Mouse (Mus musculus) embryonic fibroblast, embryonic 13.5 days (primary cell): ENCODE results near the gene Mga. TPM values are rescaled to one million over a fixed set of nuclear protein-coding genes. Genes with fewer than 3 reads are reported as not detected.

Source experiments
- H3K27ac ChIP-seq: 2 replicates; pipeline ENCODE4 v1.5.1; 2012; ENCODE audit warnings: low read length, control low read depth, inconsistent platforms; ENCODE audit not compliant: insufficient read depth
- H3K4me1 ChIP-seq: 2 replicates; pipeline ENCODE4 v1.6.1; 2011; ENCODE audit warnings: low read length; ENCODE audit not compliant: control insufficient read depth, insufficient read depth
- H3K4me3 ChIP-seq: 2 replicates; pipeline ENCODE4 v1.5.1; 2011; ENCODE audit warnings: mild to moderate bottlenecking, control low read depth, low read length; ENCODE audit not compliant: insufficient read depth
- CTCF ChIP-seq: IDR thresholded peaks from 2 replicates; pipeline ENCODE4 v1.5.1; 2011; ENCODE audit warnings: mild to moderate bottlenecking, control low read depth, low read length, moderate library complexity, borderline replicate concordance; ENCODE audit not compliant: insufficient read depth
- POLR2A ChIP-seq: IDR thresholded peaks from 2 replicates; pipeline ENCODE4 v1.6.1; 2011; ENCODE audit warnings: low read depth, mild to moderate bottlenecking, control low read depth, low read length, moderate library complexity
- polyA plus RNA-seq: library from polyadenylated mRNA; stranded (reverse); fragments of >200 nt; gene quantifications from 2 replicates; pipeline ENCODE4 v1.2.4, GENCODE M21; 2011; ENCODE audit warnings: low read depth; ENCODE audit not compliant: missing spikeins, insufficient read length

Gene Mga
- polyA plus RNA-seq, 1 experiment = 69.2 TPM

- Histone ChIP-seq H3K4me1 (peaks cover 6% of the 10 kb centered on the region; the same call in 1 of the 2 replicates), H3K4me3 (no peak overlapping the region), H3K27ac (no peak overlapping the region)
- TF ChIP-seq POLR2A (no peak), CTCF (no peak)
These were observed 104.0 kb downstream of the Mga start for GRCm38 (mm10) chr2:120000882-120001584.

- Histone ChIP-seq H3K4me3 (no peak overlapping the region), H3K27ac (no peak overlapping the region), H3K4me1 (peaks cover under 1% of the 10 kb centered on the region; the same call in 1 of the 2 replicates)
- TF ChIP-seq POLR2A = no peak
- no peak for TF ChIP-seq CTCF
These were observed 104.9 kb downstream of the Mga start for GRCm38 (mm10) chr2:120001956-120002355.

GRCm38 (mm10) chr2:120003970-120004369, 106.9 kb downstream of the Mga start:
- Histone ChIP-seq H3K4me1 (no peaks in the 10 kb centered on the region), H3K27ac (no peak overlapping the region), H3K4me3 (no peak overlapping the region)
- TF ChIP-seq POLR2A (no peak), CTCF (no peak)

- Histone ChIP-seq H3K4me3 (no peak overlapping the region), H3K4me1 (no peaks in the 10 kb centered on the region), H3K27ac (no peak overlapping the region)
- TF ChIP-seq CTCF (no peak), POLR2A (no peak)
These were observed 109.7 kb downstream of the Mga start for GRCm38 (mm10) chr2:120006696-120007095.

- TF ChIP-seq POLR2A (no peak), CTCF (no peak)
- H3K27ac ChIP-seq = no peak overlapping the region
These were observed 110.7 kb downstream of the Mga start for GRCm38 (mm10) chr2:120007680-120008210.

GRCm38 (mm10) chr2:120008672-120009071, 111.6 kb downstream of the Mga start:
- Histone ChIP-seq H3K4me3 (no peak overlapping the region), H3K27ac (no peak overlapping the region), H3K4me1 (no peaks in the 10 kb centered on the region)
- TF ChIP-seq CTCF = no peak
- no peak for TF ChIP-seq POLR2A

More at GRCm38 (mm10) chr2:120007680-120008210, 110.7 kb downstream of the Mga start:
- H3K4me1 ChIP-seq = no peaks in the 10 kb centered on the region
- no peak overlapping the region for H3K4me3 ChIP-seq

GRCm38 (mm10) chr2:120011462-120012200, 114.6 kb downstream of the Mga start:
- Histone ChIP-seq H3K4me1 (no peaks in the 10 kb centered on the region), H3K27ac (no peak overlapping the region), H3K4me3 (no peak overlapping the region)
- TF ChIP-seq POLR2A = no peak
- TF ChIP-seq CTCF = peak; percentile 47; the same call in 1 of the 2 replicates

- no peak overlapping the region for H3K4me3 ChIP-seq
- TF ChIP-seq POLR2A (no peak), CTCF (no peak)
- H3K4me1 ChIP-seq = no peaks in the 10 kb centered on the region
- no peak overlapping the region for H3K27ac ChIP-seq
These were observed 115.9 kb downstream of the Mga start for GRCm38 (mm10) chr2:120012924-120013323.

GRCm38 (mm10) chr2:120013831-120014486, 116.9 kb downstream of the Mga start:
- no peak overlapping the region for H3K4me3 ChIP-seq
- no peaks in the 10 kb centered on the region for H3K4me1 ChIP-seq
- H3K27ac ChIP-seq = no peak overlapping the region
- no peak for TF ChIP-seq POLR2A

- H3K4me3 ChIP-seq = no peak overlapping the region
- H3K27ac ChIP-seq = no peak overlapping the region
- TF ChIP-seq POLR2A = no peak
- TF ChIP-seq CTCF = no peak
- H3K4me1 ChIP-seq = no peaks in the 10 kb centered on the region
These were observed 118.9 kb downstream of the Mga start for GRCm38 (mm10) chr2:120015882-120016281.
